Mouse (Mus musculus): ENCODE results near the gene Ptpre. TPM values are rescaled to one million over a fixed set of nuclear protein-coding genes. Genes with fewer than 3 reads are reported as not detected.
A peak's percentile ranks its signal among the peaks of the same experiment; 100 is the strongest.

Gene Ptpre
- polyA plus RNA-seq, 1 experiment from 2014 or later = 2.3 TPM

- WGBS = 79% methylated on average over 16 of the region's 16 CpGs
- H3K36me3 ChIP-seq (ENCODE audit: insufficient read depth) = no peaks in the 10 kb centered on the region
- TF ChIP-seq CTCF (IDR thresholded peaks at IDR 0.05; ENCODE audit: low read depth) = no peak
Observed at GRCm38 (mm10) chr7:135578715-135579325, 41.5 kb downstream of the Ptpre start.

GRCm38 (mm10) chr7:135580306-135581091, 43.2 kb downstream of the Ptpre start:
- Histone ChIP-seq H3K9ac (no peak overlapping the region), H3K9me3 (ENCODE audit: low read depth, low read length) (no peaks in the 10 kb centered on the region), H3K4me3 (ENCODE audit: low read depth, low read length) (no peak overlapping the region), H3K36me3 (ENCODE audit: insufficient read depth) (no peaks in the 10 kb centered on the region), H3K27me3 (ENCODE audit: insufficient read depth, low read length) (no peaks in the 10 kb centered on the region), H3K4me1 (ENCODE audit: insufficient read depth) (no peaks in the 10 kb centered on the region), H3K27ac (ENCODE audit: low read depth) (no peak overlapping the region), H3K4me2 (no peak overlapping the region)
- DNase-seq = no peak
- TF ChIP-seq CTCF (IDR thresholded peaks at IDR 0.05; ENCODE audit: low read depth) = no peak
- WGBS = 69% methylated on average over 7 of the region's 7 CpGs
- ATAC-seq (ENCODE audit: insufficient read depth) = no peak

More at GRCm38 (mm10) chr7:135578715-135579325, 41.5 kb downstream of the Ptpre start:
- DNase-seq (no peak), ATAC-seq (ENCODE audit: insufficient read depth) (no peak)
- Histone ChIP-seq H3K9me3 (ENCODE audit: low read depth, low read length) (no peaks in the 10 kb centered on the region), H3K9ac (no peak overlapping the region), H3K27ac (ENCODE audit: low read depth) (no peak overlapping the region), H3K27me3 (ENCODE audit: insufficient read depth, low read length) (no peaks in the 10 kb centered on the region), H3K4me3 (ENCODE audit: low read depth, low read length) (no peak overlapping the region), H3K4me2 (no peak overlapping the region), H3K4me1 (ENCODE audit: insufficient read depth) (no peaks in the 10 kb centered on the region)

DNA sequence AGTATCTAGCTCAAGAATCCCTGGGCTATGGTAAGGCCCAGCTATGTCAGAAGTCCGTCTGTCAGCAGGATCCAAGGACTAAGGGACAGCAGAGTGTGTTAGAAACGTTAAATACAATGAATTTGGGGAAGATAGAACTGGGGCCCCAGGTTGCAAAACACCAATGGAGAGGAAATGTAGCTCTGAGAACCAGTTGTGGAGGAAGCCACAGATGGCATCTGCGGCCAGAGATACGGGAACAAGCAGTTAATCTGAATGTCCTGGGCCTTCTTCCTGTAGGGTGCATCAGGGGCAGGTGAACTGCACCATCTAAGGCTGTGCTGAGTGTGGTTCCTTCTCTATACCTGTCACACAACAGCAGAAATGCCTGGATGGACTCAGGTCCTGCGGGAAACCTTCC, 43.8 kb downstream of the Ptpre start:
- Histone ChIP-seq H3K4me2 (no peak overlapping the region), H3K4me1 (ENCODE audit: insufficient read depth) (0 out of 2 replicates have a peak, but pooled peaks cover under 1% of the 10 kb centered on the region), H3K4me3 (ENCODE audit: low read depth, low read length) (no peak overlapping the region), H3K36me3 (ENCODE audit: insufficient read depth) (no peaks in the 10 kb centered on the region), H3K27ac (ENCODE audit: low read depth) (no peak overlapping the region), H3K9me3 (ENCODE audit: low read depth, low read length) (no peaks in the 10 kb centered on the region), H3K27me3 (ENCODE audit: insufficient read depth, low read length) (no peaks in the 10 kb centered on the region), H3K9ac (no peak overlapping the region)
- no peak for TF ChIP-seq CTCF (IDR thresholded peaks at IDR 0.05; ENCODE audit: low read depth)
- 68% methylated on average over 5 of the region's 5 CpGs for WGBS
- ATAC-seq (ENCODE audit: insufficient read depth) = no peak
- no peak for DNase-seq

GRCm38 (mm10) chr7:135585125-135585687, 47.9 kb downstream of the Ptpre start:
- 76% methylated on average over 1 of the region's 1 CpGs for WGBS
- no peak overlapping the region for H3K9ac ChIP-seq
- no peak overlapping the region for H3K27ac ChIP-seq (ENCODE audit: low read depth)

DNA sequence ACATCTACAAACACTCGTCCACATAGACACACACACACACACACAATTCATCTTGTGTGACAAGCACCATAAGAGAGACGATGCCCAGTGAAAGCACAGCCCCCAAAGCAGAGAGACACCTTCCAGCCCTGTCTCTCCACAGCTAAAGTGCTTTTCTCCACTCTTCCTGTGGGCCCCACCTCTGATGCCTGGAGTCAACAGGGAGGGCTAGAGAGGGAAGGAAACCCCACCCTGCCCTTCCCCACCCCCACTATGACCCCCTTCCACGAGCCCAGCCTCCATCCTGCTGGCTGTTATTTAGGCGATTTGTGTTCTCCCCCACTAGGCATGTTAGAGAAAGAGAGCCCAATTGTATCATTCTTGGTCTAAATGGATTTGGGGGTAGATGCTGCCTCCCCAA, 49.1 kb downstream of the Ptpre start:
- TF ChIP-seq CTCF (IDR thresholded peaks at IDR 0.05; ENCODE audit: low read depth) = no peak
- no peak for DNase-seq
- H3K4me3 ChIP-seq (ENCODE audit: low read depth, low read length) = no peak overlapping the region

More at GRCm38 (mm10) chr7:135585125-135585687, 47.9 kb downstream of the Ptpre start:
- no peak for TF ChIP-seq CTCF (IDR thresholded peaks at IDR 0.05; ENCODE audit: low read depth)
- H3K4me1 ChIP-seq (ENCODE audit: insufficient read depth) = 0 out of 2 replicates have a peak, but pooled peaks cover 8% of the 10 kb centered on the region
- no peaks in the 10 kb centered on the region for H3K27me3 ChIP-seq (ENCODE audit: insufficient read depth, low read length)
- no peak overlapping the region for H3K4me3 ChIP-seq (ENCODE audit: low read depth, low read length)
- no peak for DNase-seq
- no peaks in the 10 kb centered on the region for H3K36me3 ChIP-seq (ENCODE audit: insufficient read depth)
- H3K9me3 ChIP-seq (ENCODE audit: low read depth, low read length) = no peaks in the 10 kb centered on the region
- ATAC-seq (ENCODE audit: insufficient read depth) = no peak
- H3K4me2 ChIP-seq = no peak overlapping the region

DNA sequence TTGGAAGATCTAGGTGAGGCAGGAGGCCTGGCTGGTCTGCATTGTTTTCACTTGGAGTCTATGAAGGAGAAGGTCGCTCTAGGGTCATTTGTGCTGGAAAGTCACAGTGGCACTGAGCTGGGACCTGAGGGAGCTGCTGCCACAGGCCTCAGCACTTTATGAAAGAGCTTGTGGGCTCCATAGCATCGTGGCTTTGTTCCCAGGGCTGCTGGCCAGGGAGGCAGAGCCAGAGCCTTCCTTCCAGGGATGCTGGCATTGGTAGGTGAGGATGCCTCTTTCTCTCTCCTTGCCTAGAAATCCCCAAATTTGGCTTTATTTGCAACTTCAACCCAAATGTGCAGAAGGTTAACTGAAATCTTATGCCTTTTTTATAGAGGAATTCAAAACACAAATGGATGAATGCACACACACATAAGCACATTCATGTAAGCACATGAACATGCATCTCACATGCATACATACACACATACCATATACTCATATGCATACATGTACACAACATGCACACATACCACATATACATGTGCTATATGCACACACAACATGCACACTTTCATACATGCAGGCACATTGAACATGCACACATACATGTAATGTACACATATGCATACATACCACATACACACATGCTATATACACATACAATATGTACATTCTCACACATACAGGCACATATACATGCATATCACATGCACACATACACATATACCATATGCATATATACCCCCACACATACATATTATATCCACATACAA, 50.7 kb downstream of the Ptpre start:
- WGBS = 59% methylated on average over 2 of the region's 2 CpGs
- Histone ChIP-seq H3K4me1 (ENCODE audit: insufficient read depth) (0 out of 2 replicates have a peak, but pooled peaks cover 8% of the 10 kb centered on the region), H3K36me3 (ENCODE audit: insufficient read depth) (no peaks in the 10 kb centered on the region), H3K9ac (no peak overlapping the region), H3K27me3 (ENCODE audit: insufficient read depth, low read length) (no peaks in the 10 kb centered on the region), H3K9me3 (ENCODE audit: low read depth, low read length) (no peaks in the 10 kb centered on the region), H3K27ac (ENCODE audit: low read depth) (no peak overlapping the region), H3K4me2 (no peak overlapping the region), H3K4me3 (ENCODE audit: low read depth, low read length) (no peak overlapping the region)
- DNase-seq = no peak
- TF ChIP-seq CTCF (IDR thresholded peaks at IDR 0.05; ENCODE audit: low read depth) = no peak
- ATAC-seq (ENCODE audit: insufficient read depth) = no peak

More for the DNA sequence above, 49.1 kb downstream of the Ptpre start:
- no peaks in the 10 kb centered on the region for H3K27me3 ChIP-seq (ENCODE audit: insufficient read depth, low read length)
- no peak overlapping the region for H3K9ac ChIP-seq
- 35% methylated on average over 4 of the region's 4 CpGs for WGBS
- H3K9me3 ChIP-seq (ENCODE audit: low read depth, low read length) = no peaks in the 10 kb centered on the region
- no peaks in the 10 kb centered on the region for H3K36me3 ChIP-seq (ENCODE audit: insufficient read depth)
- H3K4me2 ChIP-seq = no peak overlapping the region
- H3K4me1 ChIP-seq (ENCODE audit: insufficient read depth) = 0 out of 2 replicates have a peak, but pooled peaks cover 8% of the 10 kb centered on the region
- peak; percentile 44; the same call in 1 of the 2 replicates for ATAC-seq (ENCODE audit: insufficient read depth)
- peak overlapping the region; percentile 24; the same call in 1 of the 2 replicates for H3K27ac ChIP-seq (ENCODE audit: low read depth)

Measured in lung, embryonic 14.5 days (tissue).